Mouse (Mus musculus) mammary gland, adult 2 months (tissue): ENCODE measurements around the gene Nrl. TPM values are rescaled to one million over a fixed set of nuclear protein-coding genes. Genes with fewer than 3 reads are reported as not detected.

ENCODE experiments used
- polyA plus RNA-seq: library from polyadenylated mRNA; depleted of rRNA; stranded (reverse); fragments of >200 nt; gene quantifications from 2 replicates; pipeline ENCODE4 v1.2.3, GENCODE M21; 2012; ENCODE audit warnings: low replicate concordance; rRNA removed

Nrl gene
- not detected in 2 replicates for polyA plus RNA-seq

GRCm38 (mm10) chr14:55524785-55525184, at the start of gene Nrl:
Gene Nrl (minus strand): TSS chr14:55524981.

GRCm38 (mm10) chr14:55560202-55561073, 35.7 kb upstream of the Nrl start, which contains the start of gene A730061H03Rik:
Gene A730061H03Rik (minus strand): TSS chr14:55560406.

GRCm38 (mm10) chr14:55559799-55560201, 35.0 kb upstream of the Nrl start, which contains the start of gene Dcaf11:
Gene Dcaf11 (plus strand): TSS chr14:55560006.

GRCm38 (mm10) chr14:55540067-55540786, 15.4 kb upstream of the Nrl start, which contains the start of gene Pck2:
Gene Pck2 (plus strand): TSS chr14:55540266.

GRCm38 (mm10) chr14:55510125-55510731, 14.6 kb downstream of the Nrl start, which contains the start of gene Cpne6:
Gene Cpne6 (plus strand): TSS chr14:55510445.

GRCm38 (mm10) chr14:55490361-55491201, 34.2 kb downstream of the Nrl start, which contains the start of gene Carmil3:
Gene Carmil3 (plus strand): TSS chr14:55490651.

GRCm38 (mm10) chr14:55478651-55479599, 45.9 kb downstream of the Nrl start, which contains the start of gene Dhrs4:
Gene Dhrs4 (plus strand): TSS chr14:55478758.

Other genes with a start within 250 kb of the Nrl start
- 37.4 and 44.9 TPM in 2 replicates for gene Dhrs4, start 46.2 kb downstream of the Nrl start, polyA plus RNA-seq
- gene Carmil3, start 34.3 kb downstream of the Nrl start, polyA plus RNA-seq: 4.7 and 7.6 TPM in 2 replicates
- 0.04 and 0.06 TPM in 2 replicates for gene Cpne6, start 14.5 kb downstream of the Nrl start, polyA plus RNA-seq
- 48.9 and 49.2 TPM in 2 replicates for gene Pck2, start 15.3 kb upstream of the Nrl start, polyA plus RNA-seq
- 81.8 and 97.0 TPM in 2 replicates for gene Dcaf11, start 35.0 kb upstream of the Nrl start, polyA plus RNA-seq
- gene A730061H03Rik, start 35.4 kb upstream of the Nrl start, polyA plus RNA-seq: 3.3 and 3.4 TPM in 2 replicates
- 1.3 and 183 TPM in 2 replicates for gene Fitm1, start 50.6 kb upstream of the Nrl start, polyA plus RNA-seq
- 108 and 126 TPM in 2 replicates for gene Psme1, start 53.1 kb upstream of the Nrl start, polyA plus RNA-seq
- gene Emc9, start 60.3 kb upstream of the Nrl start, polyA plus RNA-seq: 46.8 and 63.8 TPM in 2 replicates
- 82.9 and 83.0 TPM in 2 replicates for gene Psme2, start 66.1 kb upstream of the Nrl start, polyA plus RNA-seq
- gene Rnf31, start 66.7 kb upstream of the Nrl start, polyA plus RNA-seq: 45.2 and 55.3 TPM in 2 replicates
- 87.7 and 150 TPM in 2 replicates for gene Irf9, start 78.6 kb upstream of the Nrl start, polyA plus RNA-seq
- gene Rec8, start 93.1 kb upstream of the Nrl start, polyA plus RNA-seq: 1.1 and 1.5 TPM in 2 replicates
- gene Ipo4, start 111.0 kb upstream of the Nrl start, polyA plus RNA-seq: 86.3 and 113 TPM in 2 replicates
- 12.4 and 13.1 TPM in 2 replicates for gene Gm49378, start 112.9 kb upstream of the Nrl start, polyA plus RNA-seq
- gene Tm9sf1, start 118.8 kb upstream of the Nrl start, polyA plus RNA-seq: 79.9 and 86.5 TPM in 2 replicates
- 1.1 and 1.4 TPM in 2 replicates for gene Tssk4, start 125.2 kb upstream of the Nrl start, polyA plus RNA-seq
- gene Mdp1, start 135.5 kb upstream of the Nrl start, polyA plus RNA-seq: 15.3 and 24.6 TPM in 2 replicates
- 12.7 and 32.2 TPM in 2 replicates for gene Gmpr2, start 147.0 kb upstream of the Nrl start, polyA plus RNA-seq
- gene Nedd8, start 147.1 kb upstream of the Nrl start, polyA plus RNA-seq: 210 and 446 TPM in 2 replicates
- 12.8 and 15.9 TPM in 2 replicates for gene Tinf2, start 156.8 kb upstream of the Nrl start, polyA plus RNA-seq
- gene Tgm1, start 188.9 kb upstream of the Nrl start, polyA plus RNA-seq: 8.3 and 10.6 TPM in 2 replicates
- 51.2 and 52.9 TPM in 2 replicates for gene Rabggta, start 197.3 kb upstream of the Nrl start, polyA plus RNA-seq
- 75.4 and 104 TPM in 2 replicates for gene Dhrs1, start 220.7 kb upstream of the Nrl start, polyA plus RNA-seq
- 16.8 and 28.9 TPM in 2 replicates for gene Nop9, start 220.7 kb upstream of the Nrl start, polyA plus RNA-seq
- 2.9 and 3.4 TPM in 2 replicates for gene Cideb, start 233.5 kb upstream of the Nrl start, polyA plus RNA-seq
- gene Ltb4r2, start 236.4 kb upstream of the Nrl start, polyA plus RNA-seq: 0.29 and 0.34 TPM in 2 replicates
- gene Ltb4r1, start 241.0 kb upstream of the Nrl start, polyA plus RNA-seq: 5.1 and 7.6 TPM in 2 replicates